Mouse (Mus musculus): Measurements from ENCODE around the gene Msx3. TPM values are rescaled to one million over a fixed set of nuclear protein-coding genes. Genes with fewer than 3 reads are reported as not detected.

Gene Msx3
- polyA plus RNA-seq, 1 experiment: not detected

GRCm38 (mm10) chr7:140036281-140037170 lies 12.4 kb downstream of the Msx3 start, which contains the start of the genes Zfp511 and Tubgcp2:
Gene Zfp511 (plus strand): TSS chr7:140036391.
Gene Tubgcp2 (minus strand): TSS chr7:140036669.
- peak within 1 kb of the TSS; percentile 89 for H3K4me3 ChIP-seq (replicated peaks; ENCODE audit: extremely low read depth, low read depth, low read length)
- 1% methylated on average over 69 of the region's 69 CpGs for WGBS
- peaks cover 4% of the 10 kb centered on the region; the same call in 1 of the 2 replicates for H3K4me1 ChIP-seq (ENCODE audit: control insufficient read depth, insufficient read depth, low read length)
- TF ChIP-seq CTCF (IDR thresholded peaks at IDR 0.05; ENCODE audit: insufficient read depth, low read length) (no peak), POLR2A (IDR thresholded peaks at IDR 0.05; ENCODE audit: borderline replicate concordance, extremely low read depth, low read depth, low read length) (peak; percentile 62)
- peak; percentile 95 for DNase-seq

DNA sequence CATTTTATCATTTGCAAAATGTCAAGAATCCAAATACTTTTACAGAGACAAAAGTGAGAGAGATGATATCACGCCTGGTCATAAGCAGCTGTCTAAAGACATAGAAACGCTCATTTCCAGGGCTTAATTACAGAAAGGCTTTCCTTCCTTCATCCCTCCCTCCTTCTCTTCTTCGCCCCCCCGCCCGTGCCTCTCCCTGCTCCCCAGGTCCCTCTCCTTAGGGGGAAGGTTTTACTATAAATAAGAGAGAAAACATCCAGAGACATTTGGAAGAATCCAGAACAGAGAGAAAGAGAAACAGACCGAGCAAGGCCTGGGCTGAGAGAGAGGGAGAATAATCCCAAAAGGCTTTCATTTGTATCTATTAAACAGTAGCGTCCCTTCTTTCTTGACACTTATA lies 13.4 kb downstream of the Msx3 start:
- DNase-seq: no peak
- 10% methylated on average over 7 of the region's 7 CpGs for WGBS
- peak overlapping the region; percentile 89 for H3K4me3 ChIP-seq (replicated peaks; ENCODE audit: extremely low read depth, low read depth, low read length)
- H3K4me1 ChIP-seq (ENCODE audit: control insufficient read depth, insufficient read depth, low read length): peaks cover 4% of the 10 kb centered on the region; the same call in 1 of the 2 replicates
- TF ChIP-seq POLR2A (IDR thresholded peaks at IDR 0.05; ENCODE audit: borderline replicate concordance, extremely low read depth, low read depth, low read length) (no peak), CTCF (IDR thresholded peaks at IDR 0.05; ENCODE audit: insufficient read depth, low read length) (no peak)

DNA sequence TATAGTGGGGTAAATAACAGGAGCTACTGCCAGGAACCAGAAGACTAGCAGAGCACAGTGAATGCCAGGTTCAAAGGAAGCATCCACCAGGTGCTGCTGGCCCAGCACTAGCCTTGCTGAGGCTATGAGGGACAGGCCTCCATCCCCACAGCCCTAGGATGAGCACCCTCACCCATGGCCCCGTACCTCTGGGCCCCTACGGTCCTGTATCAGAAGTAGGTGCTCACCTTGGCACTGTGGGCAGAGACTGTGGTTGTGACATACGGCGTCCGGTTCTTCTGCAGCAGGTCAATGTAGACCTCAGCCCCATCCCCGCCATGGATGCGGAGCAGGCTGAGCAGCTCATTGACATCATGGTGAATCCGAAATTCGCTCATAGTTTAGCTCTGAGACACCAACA lies 15.5 kb downstream of the Msx3 start:
- DNase-seq: no peak
- 95% methylated on average over 9 of the region's 9 CpGs for WGBS
- H3K4me1 ChIP-seq (ENCODE audit: control insufficient read depth, insufficient read depth, low read length): peaks cover 4% of the 10 kb centered on the region; the same call in 1 of the 2 replicates
- TF ChIP-seq CTCF (IDR thresholded peaks at IDR 0.05; ENCODE audit: insufficient read depth, low read length): no peak
- TF ChIP-seq POLR2A (IDR thresholded peaks at IDR 0.05; ENCODE audit: borderline replicate concordance, extremely low read depth, low read depth, low read length): no peak
- no peak overlapping the region for H3K4me3 ChIP-seq (replicated peaks; ENCODE audit: extremely low read depth, low read depth, low read length)

- 98% methylated on average over 10 of the region's 10 CpGs for WGBS
- no peak overlapping the region for H3K4me3 ChIP-seq (replicated peaks; ENCODE audit: extremely low read depth, low read depth, low read length)
- peaks cover 4% of the 10 kb centered on the region; the same call in 1 of the 2 replicates for H3K4me1 ChIP-seq (ENCODE audit: control insufficient read depth, insufficient read depth, low read length)
- no peak for DNase-seq
- TF ChIP-seq CTCF (IDR thresholded peaks at IDR 0.05; ENCODE audit: insufficient read depth, low read length) (no peak), POLR2A (IDR thresholded peaks at IDR 0.05; ENCODE audit: borderline replicate concordance, extremely low read depth, low read depth, low read length) (no peak)
Measured at GRCm38 (mm10) chr7:140032366-140032765, 16.5 kb downstream of the Msx3 start.

DNA sequence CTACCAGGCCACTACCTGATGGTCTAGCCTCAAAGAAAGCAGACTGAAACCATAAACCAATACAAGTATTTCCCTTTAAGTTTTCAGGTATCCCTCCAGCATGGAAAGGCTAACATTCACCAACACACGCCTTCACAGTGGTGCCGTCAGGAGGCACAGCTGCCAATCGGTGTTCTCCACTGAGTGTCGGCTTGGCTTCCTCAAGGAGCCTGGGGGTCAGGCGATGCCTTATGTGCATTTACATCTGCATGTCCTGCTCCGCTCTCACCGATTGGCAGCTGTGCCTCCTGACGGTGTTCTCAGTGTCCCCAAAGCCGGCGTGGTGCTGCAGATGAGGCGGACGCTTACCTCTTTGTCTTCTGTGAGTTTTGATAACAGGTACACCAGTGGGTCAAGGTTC lies 17.1 kb downstream of the Msx3 start:
- TF ChIP-seq POLR2A (IDR thresholded peaks at IDR 0.05; ENCODE audit: borderline replicate concordance, extremely low read depth, low read depth, low read length) (no peak), CTCF (IDR thresholded peaks at IDR 0.05; ENCODE audit: insufficient read depth, low read length) (no peak)
- H3K4me1 ChIP-seq (ENCODE audit: control insufficient read depth, insufficient read depth, low read length): peaks cover under 1% of the 10 kb centered on the region; the same call in 1 of the 2 replicates
- DNase-seq: no peak
- H3K4me3 ChIP-seq (replicated peaks; ENCODE audit: extremely low read depth, low read depth, low read length): no peak overlapping the region
- WGBS: 94% methylated on average over 12 of the region's 12 CpGs

- no peak for DNase-seq
- no peak for TF ChIP-seq CTCF (IDR thresholded peaks at IDR 0.05; ENCODE audit: insufficient read depth, low read length)
- TF ChIP-seq POLR2A (IDR thresholded peaks at IDR 0.05; ENCODE audit: borderline replicate concordance, extremely low read depth, low read depth, low read length): no peak
- no peak overlapping the region for H3K4me3 ChIP-seq (replicated peaks; ENCODE audit: extremely low read depth, low read depth, low read length)
- H3K4me1 ChIP-seq (ENCODE audit: control insufficient read depth, insufficient read depth, low read length): no peaks in the 10 kb centered on the region
- 98% methylated on average over 17 of the region's 17 CpGs for WGBS
Measured at GRCm38 (mm10) chr7:140011336-140011735, 37.6 kb downstream of the Msx3 start.

DNA sequence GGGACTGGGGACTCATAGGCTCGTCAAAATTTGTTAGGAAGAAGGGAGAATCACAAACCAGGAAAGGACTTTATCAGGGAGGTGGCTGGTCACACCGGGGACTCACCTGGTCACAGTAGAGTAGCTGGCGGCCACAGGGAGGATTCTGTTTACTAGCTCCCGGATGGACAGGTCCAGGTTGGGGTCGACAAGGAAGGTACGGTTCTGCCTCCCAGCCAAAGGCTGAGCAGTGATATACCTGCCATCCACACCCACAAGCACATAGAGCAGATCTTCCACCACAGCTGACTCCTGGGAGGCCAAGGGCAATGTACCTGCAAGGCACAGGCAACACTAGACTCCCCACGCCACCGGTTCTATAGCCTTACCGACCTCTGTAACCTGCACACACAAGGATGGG lies 41.1 kb downstream of the Msx3 start:
- no peak for DNase-seq
- H3K4me3 ChIP-seq (replicated peaks; ENCODE audit: extremely low read depth, low read depth, low read length): no peak overlapping the region
- WGBS: 92% methylated on average over 9 of the region's 9 CpGs

GRCm38 (mm10) chr7:140006861-140007611 lies 41.9 kb downstream of the Msx3 start:
- no peak for DNase-seq
- Histone ChIP-seq H3K4me1 (ENCODE audit: control insufficient read depth, insufficient read depth, low read length) (no peaks in the 10 kb centered on the region), H3K4me3 (replicated peaks; ENCODE audit: extremely low read depth, low read depth, low read length) (no peak overlapping the region)
- no peak for TF ChIP-seq POLR2A (IDR thresholded peaks at IDR 0.05; ENCODE audit: borderline replicate concordance, extremely low read depth, low read depth, low read length)
- no peak for TF ChIP-seq CTCF (IDR thresholded peaks at IDR 0.05; ENCODE audit: insufficient read depth, low read length)
- 93% methylated on average over 9 of the region's 9 CpGs for WGBS

More for the DNA sequence above, 41.1 kb downstream of the Msx3 start:
- no peak for TF ChIP-seq CTCF (IDR thresholded peaks at IDR 0.05; ENCODE audit: insufficient read depth, low read length)
- no peak for TF ChIP-seq POLR2A (IDR thresholded peaks at IDR 0.05; ENCODE audit: borderline replicate concordance, extremely low read depth, low read depth, low read length)
- no peaks in the 10 kb centered on the region for H3K4me1 ChIP-seq (ENCODE audit: control insufficient read depth, insufficient read depth, low read length)

GRCm38 (mm10) chr7:140004666-140005065 lies 44.2 kb downstream of the Msx3 start:
- WGBS: 91% methylated on average over 8 of the region's 8 CpGs
- no peak overlapping the region for H3K4me3 ChIP-seq (replicated peaks; ENCODE audit: extremely low read depth, low read depth, low read length)
- no peak for TF ChIP-seq CTCF (IDR thresholded peaks at IDR 0.05; ENCODE audit: insufficient read depth, low read length)
- no peak for TF ChIP-seq POLR2A (IDR thresholded peaks at IDR 0.05; ENCODE audit: borderline replicate concordance, extremely low read depth, low read depth, low read length)
- no peaks in the 10 kb centered on the region for H3K4me1 ChIP-seq (ENCODE audit: control insufficient read depth, insufficient read depth, low read length)
- DNase-seq: no peak

Data from lung, adult 2 months (tissue).